Mouse (Mus musculus) spleen, postnatal 0 days (tissue): ENCODE data around the gene Adgrb2. TPM values are rescaled to one million over a fixed set of nuclear protein-coding genes. Genes with fewer than 3 reads are reported as not detected.

Experiments used
- polyA plus RNA-seq: library from polyadenylated mRNA; unstranded; fragments of >200 nt; fragmentation: Nextera tagmentation; extraction: Ambion mirVana; gene quantifications from 2 replicates; pipeline ENCODE4 v1.2.1, GENCODE M21; 2015

Gene Adgrb2
- polyA plus RNA-seq = 0.69 and 0.83 TPM in 2 replicates

GRCm38 (mm10) chr4:129984421-129985061 is at the start of gene Adgrb2:
Gene Adgrb2, plus strand, starts transcription at chr4:129984870.

GRCm38 (mm10) chr4:130047331-130048202 is 62.9 kb downstream of the Adgrb2 start, which contains the start of gene Col16a1:
Gene Col16a1, plus strand, starts transcription at chr4:130047840.

Other genes starting within 250 kb of the Adgrb2 start
- gene Khdrbs1, start 242.6 kb upstream of the Adgrb2 start, polyA plus RNA-seq = 42.1 and 46.7 TPM in 2 replicates
- gene Ptp4a2, start 173.7 kb upstream of the Adgrb2 start, polyA plus RNA-seq = 286 and 292 TPM in 2 replicates
- gene Spocd1, start 55.6 kb upstream of the Adgrb2 start, polyA plus RNA-seq = 0.05 and 0.07 TPM in 2 replicates
- 15.1 and 23.3 TPM in 2 replicates for gene Col16a1, start 63.0 kb downstream of the Adgrb2 start, polyA plus RNA-seq
- 43.6 and 47.6 TPM in 2 replicates for gene Pef1, start 117.7 kb downstream of the Adgrb2 start, polyA plus RNA-seq
- 0.18 and 0.28 TPM in 2 replicates for gene Hcrtr1, start 154.5 kb downstream of the Adgrb2 start, polyA plus RNA-seq
- 50.1 and 66.3 TPM in 2 replicates for gene Tinagl1, start 190.3 kb downstream of the Adgrb2 start, polyA plus RNA-seq
- not detected in 2 replicates for gene Gm853, start 237.5 kb downstream of the Adgrb2 start, polyA plus RNA-seq